ENCODE assay signal across 26 mouse cellular contexts in the genomic region with DNA sequence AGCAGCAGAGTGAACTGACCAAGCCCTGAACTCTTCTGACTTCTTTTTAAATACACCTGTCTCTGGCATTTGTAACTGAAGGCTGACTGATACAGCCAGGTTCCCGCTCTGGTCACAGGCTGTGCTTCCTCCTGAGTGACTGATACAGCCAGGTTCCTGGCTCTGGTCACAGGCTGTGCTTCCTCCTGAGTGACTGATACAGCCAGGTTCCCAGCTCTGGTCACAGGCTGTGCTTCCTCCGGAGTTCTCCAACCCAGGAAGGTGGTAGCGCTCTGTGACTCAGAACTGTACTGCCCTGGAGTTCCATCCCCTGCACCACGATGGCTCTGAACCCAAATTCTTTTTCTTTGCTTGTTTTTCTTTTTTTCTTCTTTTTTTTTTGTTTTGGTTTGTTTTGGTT. TPM values are rescaled to one million over a fixed set of nuclear protein-coding genes. Genes with fewer than 3 reads are reported as not detected.
"Had no signal": no experiment of that assay in that cellular context is flagged by ENCODE, and none has a peak within 500 bp of the region (broad histone marks: within the 10 kb centered on the region; RNA-seq: fewer than 3 reads in every experiment).

No protein-coding gene starts in this region.

- H3K27ac ChIP-seq: midbrain, embryonic 10.5 days; midbrain, embryonic 12.5 days; neural tube, embryonic 13.5 days; neural tube, embryonic 15.5 days had no signal

- DNase-seq: lung, adult 18-20 months; lung, embryonic 14.5 days; lung, postnatal 10 days; lung, postnatal 4 days; midbrain, embryonic 14.5 days; retina, postnatal 1 day; right cerebral cortex, adult 18-20 months; right cerebral cortex, postnatal 25 days; right cerebral cortex, postnatal 4 days; spleen, adult 18-20 months; thymus, adult 18-20 months; thymus, postnatal 14 days; thymus, postnatal 36 days had no signal

- H3K4me2 ChIP-seq: lung, embryonic 14.5 days; midbrain, embryonic 12.5 days; neural tube, embryonic 13.5 days; neural tube, embryonic 15.5 days had no signal

- H3K9ac ChIP-seq: lung, embryonic 14.5 days; midbrain, embryonic 12.5 days; neural tube, embryonic 13.5 days; neural tube, embryonic 15.5 days had no signal

- H3K9me3 ChIP-seq: midbrain, embryonic 10.5 days; midbrain, embryonic 12.5 days; neural tube, embryonic 13.5 days; neural tube, embryonic 15.5 days had no signal

- H3K36me3 ChIP-seq: midbrain, embryonic 10.5 days; midbrain, embryonic 12.5 days; neural tube, embryonic 13.5 days; neural tube, embryonic 15.5 days had no signal

- H3K4me3 ChIP-seq: midbrain, embryonic 10.5 days; midbrain, embryonic 12.5 days; myocyte; neural tube, embryonic 13.5 days; neural tube, embryonic 15.5 days had no signal

- ATAC-seq: midbrain, embryonic 16.5 days had no signal

RNA-seq across cellular contexts. Expression of gene Dnajb8, which starts 37.4 kb away (rescaled TPM):
- total RNA-seq: megakaryocyte-erythroid progenitor cell, adult 5-6 weeks had no signal
- polyA plus RNA-seq: liver, embryonic 16.5 days; lung, embryonic 14.5 days; lung, embryonic 16.5 days; midbrain, embryonic 10.5 days; midbrain, embryonic 12.5 days; midbrain, embryonic 14.5 days; midbrain, embryonic 16.5 days; myocyte; neural tube, embryonic 13.5 days; neural tube, embryonic 15.5 days; small intestine, adult 2 months; stomach, embryonic 14.5 days; stomach, embryonic 16.5 days; thymus, postnatal 0 days had no signal
